Mouse (Mus musculus): ENCODE results near the gene Slc30a10.

Gene Slc30a10

DNA sequence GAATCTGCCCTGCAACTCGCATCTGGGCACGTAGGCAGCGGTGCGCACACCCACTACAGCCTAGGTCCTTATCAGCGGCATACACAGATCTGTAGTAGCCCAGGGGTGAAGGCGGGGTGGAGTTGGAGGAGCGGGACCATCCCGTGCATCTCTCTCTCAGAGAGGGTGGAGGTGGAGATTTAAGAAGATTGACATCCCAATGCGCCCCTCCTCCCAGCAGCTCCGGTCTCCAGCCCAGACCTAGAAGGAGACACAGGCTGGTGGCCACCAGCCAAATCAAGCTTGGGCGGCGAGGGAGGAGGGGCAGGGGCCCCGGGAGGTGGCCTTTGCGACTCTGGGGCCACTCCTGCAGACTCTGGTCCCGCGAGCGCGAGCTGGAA, at the start of gene Slc30a10:
Gene Slc30a10 (plus strand): TSS at position 274 of the 380 bp plus-strand sequence.
- DNase-seq = no peak

DNA sequence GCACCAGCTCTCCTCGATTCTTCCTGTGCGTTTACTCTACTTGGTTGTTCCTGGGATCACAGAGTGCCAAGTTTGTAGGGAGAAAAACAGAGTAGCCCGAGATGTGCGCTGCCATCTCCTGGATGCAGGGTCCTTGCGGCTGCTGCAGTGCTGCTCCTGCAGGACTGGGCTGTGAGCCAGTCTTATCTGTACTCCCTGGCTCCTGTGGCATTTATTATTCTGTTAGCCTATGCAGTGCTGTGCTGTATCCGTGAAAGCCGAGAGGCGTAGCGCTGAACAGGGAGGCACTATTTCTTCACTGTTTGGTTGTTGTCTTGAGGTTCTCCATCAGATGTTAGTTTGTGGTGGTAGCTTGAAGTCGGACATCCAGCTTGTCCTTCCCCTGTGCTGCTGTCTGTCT, 48.7 kb upstream of the Slc30a10 start:
- DNase-seq = no peak

DNA sequence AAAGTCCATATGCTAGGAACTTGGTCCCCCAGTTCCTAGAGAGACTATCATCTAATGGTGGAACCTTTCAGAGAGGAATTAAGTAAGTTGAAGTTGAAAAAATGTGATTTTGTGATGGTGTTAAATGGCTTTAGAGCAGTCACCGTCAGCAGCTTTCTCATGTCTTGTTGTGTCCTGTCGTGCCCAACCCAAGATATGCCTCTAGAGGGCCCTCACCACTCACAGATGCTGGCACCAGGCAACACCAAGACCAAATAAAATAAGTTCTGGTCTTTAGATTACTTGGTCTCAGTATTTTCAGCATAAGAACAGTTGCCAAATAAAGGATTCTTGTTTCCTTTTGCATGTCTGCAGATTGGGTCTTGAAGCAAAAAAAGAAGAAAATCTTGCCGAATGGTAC, 44.8 kb upstream of the Slc30a10 start:
- no peak for DNase-seq

DNA sequence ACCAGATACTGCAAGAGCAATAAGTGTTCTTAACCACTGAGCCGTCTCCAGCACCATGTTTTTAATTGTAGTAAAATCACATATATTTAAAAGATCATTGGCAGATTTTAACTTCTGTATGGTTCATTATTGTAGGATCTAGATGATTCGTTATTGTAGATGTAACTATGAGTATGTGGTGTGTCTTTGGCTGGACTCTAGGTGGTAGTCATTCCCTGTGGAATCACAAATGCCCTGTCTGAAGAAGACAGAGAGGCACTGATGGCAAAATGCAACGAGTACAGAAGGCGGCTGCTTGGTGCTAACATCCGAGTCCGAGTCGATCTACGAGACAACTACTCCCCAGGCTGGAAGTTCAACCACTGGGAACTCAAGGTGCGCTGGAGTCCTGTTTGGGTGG, 36.6 kb upstream of the Slc30a10 start:
- no peak for DNase-seq

DNA sequence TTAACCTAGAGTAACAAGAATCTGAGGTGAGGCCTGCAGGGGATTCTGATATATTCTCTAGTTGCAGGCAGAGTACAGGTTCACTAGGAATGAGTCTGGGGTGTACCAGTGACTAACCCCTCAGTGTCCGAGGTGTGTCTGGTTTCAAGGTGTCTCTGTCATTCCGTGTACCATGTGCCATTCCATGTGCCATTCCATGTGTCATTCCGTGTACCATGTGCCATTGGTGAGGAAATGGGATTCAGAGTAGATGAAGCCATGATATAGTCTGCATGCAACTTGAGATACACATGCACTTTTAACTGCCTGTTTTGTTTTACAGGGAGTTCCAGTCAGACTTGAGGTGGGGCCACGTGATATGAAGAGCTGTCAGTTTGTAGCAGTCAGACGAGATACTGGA, 34.8 kb upstream of the Slc30a10 start:
- no peak for DNase-seq

DNA sequence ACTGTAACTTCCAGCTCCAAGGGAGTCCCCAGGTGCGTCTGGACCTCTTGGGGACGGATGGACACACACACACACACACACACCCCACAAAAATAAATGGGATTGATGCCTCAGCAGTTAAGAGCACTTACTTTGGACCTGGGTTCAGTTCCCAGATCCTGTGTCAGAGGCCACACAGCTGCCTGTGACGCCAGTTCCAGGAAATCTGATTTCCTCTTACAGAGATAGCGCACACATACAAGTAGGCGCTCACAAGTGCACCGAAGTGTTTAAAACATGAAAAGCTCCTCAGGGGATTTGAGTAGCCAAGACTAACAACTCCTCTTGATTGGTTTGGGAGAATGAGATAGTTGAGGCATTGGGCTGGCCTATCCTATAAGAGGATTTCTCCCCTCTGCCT, 33.9 kb upstream of the Slc30a10 start:
- DNase-seq = no peak

DNA sequence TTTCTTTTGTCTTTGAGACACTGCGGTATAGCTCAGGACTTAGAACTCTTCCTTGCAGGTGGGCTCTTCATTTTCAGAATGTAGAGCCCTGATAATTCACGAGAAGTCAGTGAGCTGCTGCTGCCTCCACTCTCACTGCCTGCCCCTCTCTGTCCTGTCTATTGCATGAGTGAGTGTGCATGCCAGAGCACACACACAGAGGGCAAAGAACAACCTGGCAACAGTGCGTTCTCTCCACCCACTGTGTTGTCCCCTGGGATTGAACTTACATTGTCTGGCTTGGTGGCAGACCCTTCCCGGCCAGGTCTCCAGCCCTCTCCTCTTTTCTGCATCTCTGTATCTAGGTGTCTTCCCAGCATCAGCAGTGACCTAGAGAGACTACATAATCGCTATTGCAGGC, 28.1 kb upstream of the Slc30a10 start:
- no peak for DNase-seq

DNA sequence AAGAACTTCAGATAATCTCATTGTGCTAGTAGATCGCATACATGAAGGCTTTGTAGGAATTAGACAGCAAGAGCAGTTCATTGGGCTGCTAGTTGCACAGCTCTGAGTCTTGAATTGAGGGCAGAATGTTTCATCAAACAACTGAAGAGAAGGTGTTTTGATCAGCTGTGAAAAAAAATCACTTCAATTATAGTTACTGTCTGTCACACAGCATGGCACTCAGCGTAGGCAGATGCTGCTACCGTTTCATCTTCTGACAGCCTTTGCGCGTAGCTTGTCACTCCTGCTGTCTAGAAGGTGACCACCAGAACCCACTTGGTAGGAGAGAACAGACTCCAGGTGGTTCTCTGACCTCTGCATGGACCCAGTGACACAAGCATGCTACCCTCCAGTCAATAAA, 24.2 kb upstream of the Slc30a10 start:
- DNase-seq = no peak

DNA sequence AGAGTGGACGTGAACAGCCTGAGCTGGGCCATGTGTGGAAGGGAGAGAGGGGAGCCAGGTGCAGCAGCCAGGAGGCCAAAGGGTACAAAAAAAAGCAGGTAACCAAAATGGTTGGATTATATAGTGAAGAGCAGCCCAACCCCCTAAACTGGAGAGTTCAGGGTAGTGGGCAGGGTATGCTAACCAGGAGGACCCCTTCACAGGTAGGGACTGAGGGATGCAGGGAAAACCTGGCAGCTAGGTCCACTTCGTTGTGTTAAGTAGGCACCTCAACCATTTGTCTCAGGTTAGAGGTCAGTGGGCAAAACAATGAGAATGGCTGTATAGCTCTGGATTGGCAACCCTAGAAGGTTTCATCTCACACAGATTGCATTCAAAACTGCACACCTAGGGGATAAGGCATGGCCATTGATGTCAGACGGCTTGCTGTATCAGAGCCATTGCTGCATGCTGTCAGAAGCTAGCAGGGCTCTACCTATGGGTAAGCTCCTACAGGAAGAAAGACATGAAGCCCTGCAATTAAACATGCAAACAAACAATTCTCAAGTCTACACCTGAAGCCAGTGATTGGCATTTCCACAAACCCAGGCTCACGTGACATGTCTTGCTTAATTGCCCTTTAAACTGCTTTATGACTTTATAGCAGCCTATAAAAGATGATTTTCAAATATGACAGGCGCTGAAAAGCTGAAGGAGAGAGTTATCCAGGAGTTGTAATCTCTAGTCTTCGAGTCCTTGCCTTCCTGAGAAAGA, 23.2 kb upstream of the Slc30a10 start:
- no peak for DNase-seq

DNA sequence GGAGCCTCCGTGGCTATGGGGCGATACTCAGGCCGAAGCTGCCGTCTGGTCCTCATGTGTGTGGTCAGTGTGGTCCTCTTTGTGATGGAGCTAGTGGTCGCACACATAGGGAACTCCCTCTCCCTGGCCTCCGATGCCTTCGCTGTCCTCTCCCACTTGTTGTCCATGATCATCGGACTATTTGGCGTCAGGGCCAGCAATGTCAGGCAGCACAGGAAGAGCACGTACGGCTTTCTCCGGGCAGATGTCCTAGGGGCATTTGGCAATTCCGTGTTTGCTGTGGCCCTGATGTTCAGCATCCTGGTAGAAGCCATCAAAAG, 22.7 kb upstream of the Slc30a10 start:
- no peak for DNase-seq

DNA sequence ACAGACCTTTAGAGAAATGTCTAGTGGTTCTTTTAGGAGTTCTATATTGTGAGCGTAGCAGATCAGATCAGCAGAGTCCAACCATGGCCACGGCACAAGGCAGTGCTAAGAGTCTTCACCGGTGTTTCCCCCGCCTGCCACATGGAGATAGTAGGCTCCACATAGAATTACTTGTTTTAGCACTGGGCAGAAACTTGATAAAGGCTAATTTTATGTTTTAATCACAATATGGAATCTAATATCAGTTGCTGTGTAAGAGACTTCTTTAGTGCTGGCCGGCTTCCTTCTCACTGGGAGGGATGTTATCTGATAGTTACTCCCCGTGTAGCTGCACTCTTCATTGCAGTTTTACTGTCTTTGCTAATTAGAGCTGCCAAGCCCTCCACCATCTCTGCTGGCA, 21.5 kb upstream of the Slc30a10 start:
- no peak for DNase-seq

DNA sequence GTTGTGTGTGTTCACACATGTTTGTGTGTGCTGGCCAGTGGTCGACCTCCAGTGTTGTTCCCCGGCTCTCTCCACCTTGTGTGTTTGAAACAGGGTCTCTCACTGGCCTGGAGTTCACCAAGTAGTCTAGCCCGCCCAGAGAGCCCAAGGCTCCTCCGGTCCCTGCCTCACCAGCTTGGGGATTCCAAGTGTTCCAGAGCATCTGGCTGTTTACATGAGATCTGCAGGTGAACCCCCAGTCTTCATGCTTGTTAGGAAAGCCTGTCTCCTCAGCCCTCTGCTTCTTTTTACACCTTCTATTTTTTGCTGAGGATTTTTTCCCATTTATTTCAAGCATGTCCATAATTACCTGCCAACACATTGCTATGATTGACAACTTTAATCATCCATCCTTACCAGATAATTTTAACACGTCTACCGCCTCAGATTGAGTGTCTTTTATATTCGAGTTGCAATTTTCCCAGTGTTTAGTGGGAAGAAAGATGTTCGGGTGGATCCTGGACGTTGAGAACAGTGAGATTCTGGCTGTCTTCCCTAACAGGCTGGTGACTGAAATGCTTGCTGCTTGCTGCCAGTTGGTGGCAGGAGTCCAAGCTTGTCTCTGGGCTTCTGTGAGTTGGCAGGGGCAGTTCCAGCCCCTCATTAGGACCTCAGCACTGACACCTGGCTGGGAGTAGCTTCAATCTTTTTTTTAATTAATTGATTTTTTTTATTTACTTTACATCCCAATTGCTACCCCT, 15.6 kb upstream of the Slc30a10 start:
- no peak for DNase-seq

DNA sequence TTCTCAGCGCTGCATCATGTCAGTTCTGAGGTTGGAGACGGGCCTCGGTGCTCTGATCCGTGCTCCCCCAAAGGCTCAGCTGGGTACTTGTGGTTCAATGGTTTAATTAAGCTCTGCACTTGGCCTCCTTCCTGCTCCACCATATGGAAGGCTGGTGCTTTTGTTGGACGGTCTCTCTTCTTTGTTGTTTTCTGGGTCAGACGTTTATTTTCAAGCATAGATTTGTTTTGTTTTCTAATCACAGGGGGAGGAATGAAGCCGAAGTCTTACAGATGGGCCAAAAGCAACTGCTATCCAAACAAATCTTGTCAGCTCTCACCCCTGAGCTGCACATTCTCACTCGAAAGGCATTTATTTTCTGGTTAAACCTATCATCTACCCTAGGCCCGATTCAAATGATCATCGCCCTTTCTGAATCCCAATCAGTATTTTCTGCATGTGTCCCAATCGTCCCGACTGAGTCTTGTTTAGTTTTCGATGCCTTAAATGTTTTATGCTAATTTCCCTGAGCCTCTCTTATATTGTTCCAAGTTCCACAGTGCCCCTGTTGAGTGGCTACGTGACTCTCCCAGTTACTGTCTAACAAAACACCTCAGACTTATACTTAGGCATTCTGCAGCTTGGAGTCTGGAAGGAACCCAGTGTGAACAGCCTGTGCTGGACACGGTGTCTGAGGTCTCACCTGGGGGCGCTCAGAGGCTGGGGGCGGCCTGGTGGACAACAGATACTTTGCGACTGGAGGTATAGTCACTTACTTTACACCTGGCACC, 12.8 kb upstream of the Slc30a10 start:
- DNase-seq = no peak

DNA sequence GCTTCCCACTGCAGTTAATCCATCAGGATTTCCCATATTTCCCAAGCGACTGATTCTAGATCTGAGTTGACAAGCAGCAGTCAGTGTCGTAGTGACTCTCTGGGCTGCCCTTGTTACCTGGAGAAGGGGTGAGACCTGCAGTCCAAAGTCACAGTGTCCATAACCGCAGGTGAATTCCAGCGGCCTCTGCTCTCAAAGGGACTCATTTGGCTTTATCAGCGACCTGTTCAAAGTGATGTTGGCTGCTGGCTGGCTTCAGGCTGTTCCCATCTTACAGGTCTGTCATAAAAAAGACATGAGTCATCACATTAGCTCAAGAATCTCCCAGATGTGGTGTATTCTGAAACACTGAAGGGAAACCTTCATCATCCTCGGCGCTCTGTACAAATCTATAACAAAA, 5.7 kb upstream of the Slc30a10 start:
- no peak for DNase-seq

DNA sequence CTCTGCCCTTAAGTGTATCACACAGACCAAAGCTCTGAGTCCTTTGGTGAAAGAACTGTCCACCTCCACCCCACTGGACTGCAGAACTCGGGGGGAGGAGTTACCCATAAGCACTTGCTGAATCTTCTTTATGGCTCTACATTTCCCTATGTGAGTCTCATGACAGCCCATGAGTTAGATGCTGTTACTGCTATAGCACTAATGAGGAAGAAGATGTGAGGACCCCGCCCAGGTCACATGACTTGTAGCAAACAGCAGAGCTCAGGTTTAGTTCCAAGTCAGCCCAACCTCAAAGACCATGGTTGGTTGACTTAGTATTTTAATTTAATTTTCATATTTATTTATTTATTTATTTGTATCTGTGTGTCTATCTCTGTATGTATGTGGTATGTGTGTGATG, 4.9 kb upstream of the Slc30a10 start:
- DNase-seq = no peak

DNA sequence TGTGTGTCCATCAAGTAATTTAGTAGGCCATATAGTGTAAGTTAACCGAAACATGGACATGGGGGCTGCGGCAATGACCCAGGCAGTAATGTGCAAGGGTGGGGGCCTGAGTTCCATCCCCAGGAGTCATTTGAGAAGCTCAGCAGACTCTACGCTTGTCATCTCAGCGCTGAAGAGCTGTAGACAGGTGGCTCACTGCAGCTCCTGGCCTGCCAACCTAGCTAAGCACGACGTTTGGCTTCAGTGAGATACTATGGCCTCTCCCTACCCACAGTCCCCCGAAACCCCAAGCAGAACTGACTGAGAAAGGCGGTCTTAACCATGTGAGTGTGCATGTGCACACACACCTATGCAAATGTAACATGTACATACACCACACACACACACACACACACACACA, 3.6 kb upstream of the Slc30a10 start:
- no peak for DNase-seq

DNA sequence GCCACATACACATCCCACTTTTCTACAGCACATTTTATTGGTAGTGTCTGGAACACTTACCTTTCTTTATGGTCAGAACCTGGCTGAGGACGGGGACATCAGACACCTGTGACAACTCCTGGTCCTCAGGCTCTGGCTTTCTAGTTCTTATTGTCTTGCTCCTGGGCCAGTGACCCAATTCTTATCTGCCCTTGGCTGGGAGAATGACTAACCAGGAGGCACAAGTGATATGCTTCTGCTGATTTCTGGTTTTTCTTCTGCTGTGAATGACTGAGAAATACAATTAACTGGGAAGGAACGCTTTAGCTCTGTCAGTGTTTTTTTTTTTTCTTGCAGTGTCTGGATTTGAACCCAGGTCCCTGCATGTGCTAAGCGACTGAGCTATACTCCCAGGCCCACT, 3.2 kb upstream of the Slc30a10 start:
- no peak for DNase-seq

DNA sequence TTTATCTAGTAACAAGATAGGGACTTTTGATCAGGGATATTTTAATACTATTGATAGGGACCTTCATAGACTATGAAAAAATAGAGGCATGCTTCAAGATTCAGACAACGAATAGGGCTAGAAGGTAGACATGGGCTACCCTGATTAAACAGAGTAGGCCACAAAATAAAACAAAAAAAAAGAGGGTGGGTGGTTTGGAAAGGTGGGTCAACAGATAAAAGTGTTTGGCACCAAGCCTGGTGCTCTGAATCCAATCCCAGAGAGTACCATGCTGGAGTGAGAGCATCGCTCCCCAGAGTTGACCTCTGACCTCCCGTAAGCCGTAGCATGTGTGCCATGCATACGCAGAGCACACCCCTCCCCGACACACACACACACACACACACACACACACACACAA, 2.2 kb upstream of the Slc30a10 start:
- no peak for DNase-seq

DNA sequence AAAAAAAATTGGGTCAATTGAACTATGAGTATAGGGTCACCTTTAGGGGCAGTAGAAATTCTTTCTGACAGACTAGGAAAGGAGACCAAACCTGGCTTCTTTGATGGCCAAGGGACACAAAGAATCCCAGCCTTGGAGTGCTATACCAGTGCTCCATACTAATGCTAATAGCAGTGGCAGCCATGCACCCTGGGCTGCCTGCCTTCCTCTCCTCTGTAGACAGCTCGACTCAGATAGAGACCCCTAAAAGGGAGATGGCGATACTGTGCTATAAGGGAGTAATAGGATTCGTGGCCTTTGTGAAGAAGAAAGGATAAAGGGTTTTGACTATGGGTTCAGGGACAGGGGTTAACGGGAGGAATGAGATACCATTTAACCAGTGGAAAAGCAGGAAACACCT, 504 bp upstream of the Slc30a10 start:
- DNase-seq = no peak

DNA sequence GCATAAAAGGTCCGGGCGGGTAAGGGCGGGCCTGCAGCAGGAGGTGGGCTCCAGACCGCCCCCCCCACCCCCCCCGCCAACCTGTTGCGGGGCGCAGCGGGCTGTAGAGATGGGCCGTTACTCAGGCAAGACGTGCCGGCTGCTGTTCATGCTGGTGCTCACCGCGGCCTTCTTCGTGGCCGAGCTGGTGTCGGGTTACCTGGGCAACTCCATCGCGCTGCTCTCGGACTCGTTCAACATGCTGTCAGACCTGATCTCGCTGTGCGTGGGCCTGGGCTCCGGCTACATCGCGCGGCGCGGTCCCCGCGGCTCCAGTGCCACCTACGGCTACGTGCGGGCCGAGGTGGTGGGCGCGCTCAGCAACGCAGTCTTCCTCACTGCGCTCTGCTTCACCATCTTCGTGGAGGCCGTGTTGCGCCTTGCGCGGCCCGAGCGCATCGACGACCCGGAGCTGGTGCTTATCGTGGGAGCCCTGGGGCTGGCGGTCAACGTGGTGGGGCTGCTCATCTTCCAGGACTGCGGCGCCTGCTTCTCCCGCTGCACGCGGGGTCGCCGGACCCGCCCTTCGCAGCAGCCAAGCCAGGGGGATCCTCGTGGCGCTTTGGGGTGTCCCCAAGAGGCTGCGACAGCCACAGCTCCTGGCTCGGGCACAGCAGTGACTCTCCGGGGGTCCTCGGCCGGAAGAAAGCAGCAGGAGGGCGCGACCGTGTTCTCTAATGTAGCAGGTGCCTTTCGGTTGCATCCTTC, 480 bp downstream of the Slc30a10 start:
- no peak for DNase-seq

DNA sequence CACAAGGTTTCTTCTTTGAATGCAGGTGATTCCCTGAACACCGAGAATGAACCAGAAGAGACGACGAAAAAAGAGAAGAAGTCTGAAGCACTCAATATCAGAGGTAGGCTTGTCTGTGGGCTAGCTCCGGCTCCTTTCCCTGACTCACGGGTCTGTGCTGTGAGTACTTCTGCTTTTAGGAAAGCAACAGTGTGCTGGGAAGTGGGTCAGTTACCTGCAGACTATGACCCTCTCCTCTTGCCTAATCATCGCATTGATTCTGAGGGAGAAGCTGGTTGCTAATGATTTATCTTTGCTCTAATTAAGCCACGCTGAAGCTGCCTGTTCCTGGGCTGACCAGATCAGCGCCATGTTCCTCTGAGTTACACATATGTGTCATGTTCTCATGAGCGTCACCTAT, 1.7 kb downstream of the Slc30a10 start:
- no peak for DNase-seq

DNA sequence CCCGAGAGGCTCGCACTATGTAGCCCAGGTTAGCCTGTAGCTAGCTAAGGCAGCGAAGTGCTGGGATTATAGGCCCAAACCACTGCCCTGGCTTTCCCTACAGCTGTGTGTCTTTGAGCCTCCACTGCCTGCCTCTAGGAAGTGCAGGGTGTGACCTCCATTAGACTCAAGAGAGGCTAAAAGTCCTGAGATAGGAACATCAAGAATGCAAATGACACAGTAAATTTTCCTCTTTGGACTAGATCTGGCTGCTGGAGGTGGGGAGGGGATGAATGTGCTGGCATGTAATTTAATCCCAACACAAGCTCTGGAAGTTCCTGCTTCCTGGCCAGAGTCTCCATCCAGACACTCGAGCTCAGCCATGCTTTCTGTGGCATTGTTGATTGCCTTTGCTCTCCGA, 5.4 kb downstream of the Slc30a10 start:
- no peak for DNase-seq

DNA sequence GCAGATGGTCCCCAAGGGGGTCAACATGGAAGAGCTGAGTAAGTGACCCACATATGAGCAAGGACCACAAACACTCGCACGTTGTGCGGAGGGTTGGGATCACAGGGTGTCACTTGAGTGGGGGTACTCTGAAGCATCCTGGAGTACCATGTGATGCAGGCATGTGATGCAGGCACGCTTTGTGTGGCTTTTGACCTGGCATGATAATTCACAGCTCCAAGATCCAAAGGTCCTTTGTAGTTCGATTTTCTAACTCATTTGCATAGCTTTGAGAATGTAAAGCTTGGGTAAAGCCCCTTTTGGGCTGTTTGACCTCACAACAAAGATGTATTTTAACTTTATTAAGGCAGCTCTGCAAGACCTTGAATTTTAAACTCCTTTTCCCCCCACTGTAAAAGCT, 8.2 kb downstream of the Slc30a10 start:
- DNase-seq = no peak
